ENCODE assay signal across 9 mouse cellular contexts in the genomic region with DNA sequence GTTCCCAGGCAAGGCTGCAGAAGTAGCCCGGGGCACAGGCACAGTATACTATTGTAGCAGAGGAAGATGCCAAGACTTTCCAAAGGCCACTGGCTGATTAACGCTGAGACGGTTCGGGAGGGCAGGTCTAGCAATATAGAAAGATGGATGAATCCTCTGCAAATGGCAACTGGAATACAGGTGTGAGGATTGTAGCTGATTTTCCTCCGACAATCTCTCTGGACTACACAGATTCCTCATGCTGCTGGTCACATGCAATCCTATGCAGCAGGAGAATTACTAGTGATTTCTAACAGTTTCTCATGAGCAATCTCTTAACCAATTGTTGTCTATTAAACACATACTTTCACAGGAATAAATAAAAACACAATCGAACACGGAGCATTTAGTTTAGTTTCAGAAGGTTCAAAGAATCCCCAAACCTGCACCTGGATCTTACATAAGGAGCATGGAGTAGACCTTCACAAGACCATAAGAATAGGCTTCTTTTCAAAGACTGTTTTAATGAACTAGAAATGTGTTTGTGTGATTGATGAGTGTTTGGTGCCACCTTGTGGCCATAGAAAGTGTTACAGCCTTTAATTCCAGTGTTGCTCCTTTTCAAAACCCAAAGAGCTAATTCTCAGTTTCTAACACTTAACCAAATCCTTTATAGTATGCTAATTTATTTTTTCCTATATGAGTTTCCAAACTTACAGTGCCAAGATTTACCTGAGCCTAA.
A peak's percentile ranks its signal among the peaks of the same experiment; 100 is the strongest.
DNase-seq lines count a peak whose midpoint lies in the region; ATAC-seq and TF ChIP-seq lines count a peak whose summit lies in the region.
"Had no signal": no experiment of that assay in that cellular context is flagged by ENCODE, and none has a peak within 500 bp of the region (broad histone marks: within the 10 kb centered on the region; RNA-seq: fewer than 3 reads in every experiment).

No protein-coding gene starts in this region.

- H3K79me2 ChIP-seq in heart, adult 2 months (replicated peaks; ENCODE audit: control insufficient read depth, insufficient read depth, low read length) = no peaks in the 10 kb centered on the region
- H3K79me2 ChIP-seq in CH12.LX (replicated peaks; ENCODE audit: control insufficient read depth, extremely low read depth, insufficient read depth, poor library complexity, severe bottlenecking) = no peaks in the 10 kb centered on the region

- intact Hi-C loops in heart, adult 2 months (cut with DNase I) = loop anchor here (5.0 to 10.0 kb wide), 2 partner anchors 201 to 1309 kb away; a partner anchor contains a TSS
- intact Hi-C loops in heart, postnatal 25 days (cut with DNase I) = loop anchor here (1.0 to 10.0 kb wide), 2 partner anchors 202 to 1309 kb away; a partner anchor contains a TSS

- no peak overlapping the region for H3K4me3 ChIP-seq in heart, adult 2 months
- no peak overlapping the region for H3K4me3 ChIP-seq in CH12.LX (replicated peaks in 1 of 3; ENCODE audit: low read depth in 2 of 3, low read length in 2 of 3, poor library complexity in 1 of 3)
- H3K4me3 ChIP-seq in forebrain, postnatal 0 days (ENCODE audit: low read depth, low read length) = no peak overlapping the region
- no peak overlapping the region for H3K4me3 ChIP-seq in midbrain, embryonic 10.5 days
- H3K4me3 ChIP-seq: liver, embryonic 13.5 days had no signal

- H3K4me1 ChIP-seq in heart, adult 2 months (ENCODE audit: control insufficient read depth, insufficient read depth, low read length) = no peaks in the 10 kb centered on the region
- H3K4me1 ChIP-seq in CH12.LX (ENCODE audit: control insufficient read depth in 1 of 2, insufficient read depth in 2 of 2) = no peaks in the 10 kb centered on the region
- no peaks in the 10 kb centered on the region for H3K4me1 ChIP-seq in forebrain, postnatal 0 days (ENCODE audit: insufficient read depth)
- no peaks in the 10 kb centered on the region for H3K4me1 ChIP-seq in midbrain, embryonic 10.5 days
- H3K4me1 ChIP-seq: liver, embryonic 13.5 days had no signal

- H3K9me3 ChIP-seq in CH12.LX (replicated peaks; ENCODE audit: low read length) = no peaks in the 10 kb centered on the region
- H3K9me3 ChIP-seq in forebrain, postnatal 0 days (ENCODE audit: low read length) = no peaks in the 10 kb centered on the region
- peaks cover 5% of the 10 kb centered on the region; the same call in 1 of the 2 replicates for H3K9me3 ChIP-seq in midbrain, embryonic 10.5 days (replicated peaks)
- H3K9me3 ChIP-seq: liver, embryonic 13.5 days had no signal

- H3K27me3 ChIP-seq in heart, adult 2 months (ENCODE audit: control insufficient read depth, insufficient read depth, low read length) = no peaks in the 10 kb centered on the region
- no peaks in the 10 kb centered on the region for H3K27me3 ChIP-seq in CH12.LX (replicated peaks)
- no peaks in the 10 kb centered on the region for H3K27me3 ChIP-seq in forebrain, postnatal 0 days (ENCODE audit: insufficient read depth, low read length)
- H3K27me3 ChIP-seq in midbrain, embryonic 10.5 days (ENCODE audit: low read depth, poor library complexity, severe bottlenecking) = no peaks in the 10 kb centered on the region
- H3K27me3 ChIP-seq: liver, embryonic 13.5 days had no signal

- no peak for TF ChIP-seq POLR2A in heart, adult 2 months (IDR thresholded peaks at IDR 0.05; ENCODE audit: insufficient read depth, low read depth, low read length)
- TF ChIP-seq POLR2A in CH12.LX (IDR thresholded peaks at IDR 0.05; ENCODE audit: low read depth, low read length) = no peak

- dilution Hi-C loops in CH12.LX (cut with MboI; ENCODE audit: extremely low pct_ligation_motif_present, extremely low pct_unique_long_range_greater_than_20kb, low sequenced_read_pairs) = no loop called here

- peak; percentile 59 for ATAC-seq in forebrain, postnatal 0 days

- no peak for DNase-seq in heart, adult 2 months
- no peak for DNase-seq in heart, postnatal 25 days (ENCODE audit: low spot score)
- peak; percentile 51 for DNase-seq in CH12.LX (ENCODE audit: extremely low read depth)
- DNase-seq in cerebellum, adult 18-20 months = peak; percentile 16 to 55
- peak; percentile 89 for DNase-seq in forebrain, postnatal 0 days
- peak; percentile 70 for DNase-seq in layer of hippocampus, adult 9-10 months (ENCODE audit: low spot score)
- DNase-seq in midbrain, embryonic 10.5 days (ENCODE audit: low spot score) = peak; percentile 42
- peak; percentile 15 for DNase-seq in telencephalon, adult 2 months (ENCODE audit: low read depth, low spot score)
- DNase-seq: liver, embryonic 13.5 days had no signal

- TF ChIP-seq RAD21 in CH12.LX (IDR thresholded peaks at IDR 0.05; ENCODE audit: low read depth, low read length) = peak; percentile 89

- H3K4me2 ChIP-seq in CH12.LX (ENCODE audit: insufficient read depth, low read depth, poor library complexity, severe bottlenecking) = no peak overlapping the region
- no peak overlapping the region for H3K4me2 ChIP-seq in forebrain, postnatal 0 days (ENCODE audit: low read depth)
- H3K4me2 ChIP-seq: liver, embryonic 13.5 days had no signal

- no peak for TF ChIP-seq EP300 in heart, adult 2 months (IDR thresholded peaks at IDR 0.05; ENCODE audit: insufficient read depth, low read depth, low read length)
- no peak for TF ChIP-seq EP300 in CH12.LX (IDR thresholded peaks at IDR 0.05; ENCODE audit: low read length)

- H3K36me3 ChIP-seq in heart, adult 2 months (ENCODE audit: control insufficient read depth, insufficient read depth, low read length) = no peaks in the 10 kb centered on the region
- no peaks in the 10 kb centered on the region for H3K36me3 ChIP-seq in CH12.LX (replicated peaks in 1 of 2; ENCODE audit: control insufficient read depth in 1 of 2, insufficient read depth in 1 of 2, low read length in 1 of 2)
- H3K36me3 ChIP-seq in forebrain, postnatal 0 days (ENCODE audit: insufficient read depth) = no peaks in the 10 kb centered on the region
- H3K36me3 ChIP-seq in midbrain, embryonic 10.5 days = no peaks in the 10 kb centered on the region
- H3K36me3 ChIP-seq: liver, embryonic 13.5 days had no signal

- no peak overlapping the region for H3K9ac ChIP-seq in heart, adult 2 months (ENCODE audit: low read depth, low read length)
- no peak overlapping the region for H3K9ac ChIP-seq in CH12.LX (ENCODE audit: insufficient read depth, low read depth)
- H3K9ac ChIP-seq in forebrain, postnatal 0 days = no peak overlapping the region
- H3K9ac ChIP-seq: liver, embryonic 13.5 days had no signal

- TF ChIP-seq CTCF in heart, adult 2 months (IDR thresholded peaks at IDR 0.05) = peak; percentile 84
- TF ChIP-seq CTCF in CH12.LX (conservative IDR thresholded peaks at IDR 0.05 in 1 of 2, IDR thresholded peaks at IDR 0.05 in 1 of 2; ENCODE audit: low read depth in 2 of 2, low read length in 2 of 2) = peak; percentile 39 to 79; a peak in 3 of 4 replicates
- peak; percentile 84 for TF ChIP-seq CTCF in forebrain, postnatal 0 days (IDR thresholded peaks at IDR 0.05; ENCODE audit: low read depth)

- H3K27ac ChIP-seq in heart, adult 2 months = no peak overlapping the region
- no peak overlapping the region for H3K27ac ChIP-seq in CH12.LX (ENCODE audit: insufficient read depth, low read depth)
- no peak overlapping the region for H3K27ac ChIP-seq in forebrain, postnatal 0 days (ENCODE audit: low read depth, low read length)
- H3K27ac ChIP-seq in midbrain, embryonic 10.5 days (replicated peaks) = no peak overlapping the region
- H3K27ac ChIP-seq: liver, embryonic 13.5 days had no signal

- WGBS in heart, adult 2 months = 63% methylated on average over 7 of the region's 7 CpGs
- 67% methylated on average over 7 of the region's 7 CpGs for WGBS in forebrain, postnatal 0 days
- WGBS in midbrain, embryonic 10.5 days = 75% methylated on average over 7 of the region's 7 CpGs

- in situ Hi-C loops in CH12.LX (cut with MboI; ENCODE audit: low pct_ligation_motif_present, low pct_unique_long_range_greater_than_20kb, low sequenced_read_pairs) = loop anchor here (25.0 kb wide), 1 partner anchor 201 kb away; no protein-coding TSS in a partner anchor

TF ChIP-seq in CH12.LX, 34 proteins besides CTCF, POLR2A, EP300 and RAD21:
- no peak for TF ChIP-seq TBP (conservative IDR thresholded peaks at IDR 0.05; ENCODE audit: low read depth, low read length)
- TF ChIP-seq HCFC1 (IDR thresholded peaks at IDR 0.05; ENCODE audit: low read depth, low read length) = no peak
- TF ChIP-seq ZNF384 (IDR thresholded peaks at IDR 0.05; ENCODE audit: low read depth, low read length) = no peak
- no peak for TF ChIP-seq CHD1 (IDR thresholded peaks at IDR 0.05; ENCODE audit: low read depth, low read length)
- peak; percentile 65 for TF ChIP-seq SMC3 (IDR thresholded peaks at IDR 0.05; ENCODE audit: low read depth, low read length)

Comparison
In these comparisons a context has a peak if more than half of its experiments do, and no peak if none do; other contexts are left out.
1. DNase-seq: peak in CH12.LX (single experiment), cerebellum, adult 18-20 months (2 of 2), forebrain, postnatal 0 days (single experiment), layer of hippocampus, adult 9-10 months (single experiment), midbrain, embryonic 10.5 days (single experiment) and telencephalon, adult 2 months (single experiment); none in heart, adult 2 months (0 of 2) and heart, postnatal 25 days (single experiment).
2. Peak in every context shown above with its lines, with median percentiles within 50 percentile points of each other: CTCF ChIP-seq.